Mouse (Mus musculus) right cerebral cortex, postnatal 14 days (tissue): ENCODE measurements around the gene Mybbp1a.

Source experiments
- DNase-seq: peaks from one replicate; pipeline ENCODE4 v3.0.0; 2022

Mybbp1a gene

GRCm38 (mm10) chr11:72447475-72447874, 6.3 kb downstream of the Mybbp1a start:
- no peak for DNase-seq

GRCm38 (mm10) chr11:72452140-72452665, 11.0 kb downstream of the Mybbp1a start:
- no peak for DNase-seq

GRCm38 (mm10) chr11:72453105-72453953, 12.2 kb downstream of the Mybbp1a start:
- DNase-seq: no peak

GRCm38 (mm10) chr11:72455694-72456093, 14.5 kb downstream of the Mybbp1a start:
- DNase-seq: no peak

DNA sequence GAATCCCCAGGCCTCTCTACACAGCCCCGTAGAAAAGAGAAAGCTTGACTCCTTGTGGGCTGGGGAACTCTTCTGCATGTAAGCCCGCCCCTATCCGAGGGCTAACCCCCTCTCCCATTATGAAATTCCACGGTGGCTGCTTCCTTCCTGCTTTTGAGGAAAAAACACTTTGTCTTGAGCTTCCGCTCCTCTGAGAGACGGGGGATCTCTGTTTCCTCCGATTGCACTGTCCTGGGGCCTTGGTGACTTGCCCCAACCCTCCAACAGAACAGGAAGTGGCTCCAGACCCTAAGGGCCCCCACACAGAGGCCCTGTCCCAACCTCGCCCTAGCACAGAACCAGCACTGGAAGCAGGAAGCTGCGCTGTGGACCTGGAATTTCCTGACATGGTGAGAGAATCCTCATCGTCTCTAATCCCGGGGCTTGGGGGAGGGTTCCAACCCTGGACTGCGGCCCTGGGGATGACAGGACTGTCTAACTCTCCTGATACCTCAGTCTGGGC, 16.9 kb downstream of the Mybbp1a start:
- DNase-seq: no peak

- no peak for DNase-seq
Measured at GRCm38 (mm10) chr11:72458502-72458901, 17.3 kb downstream of the Mybbp1a start.

DNA sequence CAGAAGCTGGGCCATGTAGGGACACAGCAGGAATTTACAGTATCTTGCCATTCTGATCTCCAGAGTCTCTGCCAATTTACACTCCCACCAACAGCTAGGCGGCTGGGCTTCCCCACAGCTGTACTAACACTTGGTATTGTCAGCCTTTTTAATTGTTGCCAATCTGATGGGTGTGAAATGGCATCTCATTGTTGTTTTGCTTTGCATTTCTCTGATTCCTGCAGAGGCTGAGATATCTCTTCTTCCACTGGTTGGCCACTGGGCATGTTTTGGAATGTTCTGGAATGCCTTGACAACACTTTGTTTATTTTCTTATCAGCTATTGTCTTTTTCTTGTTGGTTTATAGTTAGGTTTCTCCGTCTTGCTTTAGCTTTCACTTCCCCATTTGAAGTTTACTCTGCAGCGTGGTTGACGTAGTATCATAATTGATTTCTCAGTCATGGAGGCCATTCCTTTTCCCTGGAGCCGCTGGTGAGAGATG, 20.4 kb downstream of the Mybbp1a start:
- DNase-seq: no peak

- DNase-seq: no peak
Measured at GRCm38 (mm10) chr11:72464821-72465220, 23.7 kb downstream of the Mybbp1a start.

GRCm38 (mm10) chr11:72465978-72466693, 25.0 kb downstream of the Mybbp1a start:
- no peak for DNase-seq

GRCm38 (mm10) chr11:72466694-72467507, 25.7 kb downstream of the Mybbp1a start:
- no peak for DNase-seq

- no peak for DNase-seq
Measured at GRCm38 (mm10) chr11:72468525-72468924, 27.4 kb downstream of the Mybbp1a start.

DNA sequence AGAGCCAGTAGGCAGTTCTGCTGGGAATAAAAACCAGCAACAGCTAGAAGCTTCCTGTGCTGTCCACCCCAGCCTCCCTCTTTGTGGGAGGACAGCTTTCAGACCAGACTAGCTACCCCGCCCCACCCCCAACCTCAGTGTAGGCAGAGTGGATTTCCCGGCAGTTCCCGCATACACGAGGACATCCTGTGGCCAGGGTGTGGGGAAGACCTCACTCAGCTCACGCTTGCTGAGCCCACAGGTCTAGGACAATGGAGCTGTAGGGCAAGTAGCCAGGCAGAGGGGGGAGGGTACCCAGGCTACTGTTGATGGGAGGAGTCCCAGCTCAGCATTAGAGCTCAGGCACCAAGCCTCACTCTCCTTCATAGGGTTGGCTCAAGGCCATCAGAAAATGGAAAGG, 28.1 kb downstream of the Mybbp1a start:
- peak; percentile 64 for DNase-seq

DNA sequence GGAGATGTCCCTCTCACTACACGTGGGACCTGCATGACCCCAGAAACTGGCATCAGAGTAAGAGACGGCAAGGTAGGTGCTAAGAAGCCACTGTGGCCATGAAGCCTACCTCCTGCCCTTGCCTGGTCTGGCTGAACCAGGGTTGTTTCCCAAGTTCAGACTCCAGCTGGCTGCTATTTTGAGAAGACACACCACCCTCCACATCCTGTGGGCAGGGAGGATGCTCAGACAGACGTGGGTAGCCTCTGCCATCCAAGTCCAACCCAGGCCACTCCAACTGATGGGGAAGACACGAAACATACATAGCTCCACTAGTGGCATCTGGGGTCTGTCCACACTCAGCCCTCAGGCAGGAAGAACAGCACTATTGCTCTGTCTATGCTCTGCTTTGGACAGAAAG, 28.8 kb downstream of the Mybbp1a start:
- no peak for DNase-seq

GRCm38 (mm10) chr11:72471381-72471780, 30.2 kb downstream of the Mybbp1a start:
- DNase-seq: no peak

- no peak for DNase-seq
Measured at GRCm38 (mm10) chr11:72473540-72473939, 32.4 kb downstream of the Mybbp1a start.

DNA sequence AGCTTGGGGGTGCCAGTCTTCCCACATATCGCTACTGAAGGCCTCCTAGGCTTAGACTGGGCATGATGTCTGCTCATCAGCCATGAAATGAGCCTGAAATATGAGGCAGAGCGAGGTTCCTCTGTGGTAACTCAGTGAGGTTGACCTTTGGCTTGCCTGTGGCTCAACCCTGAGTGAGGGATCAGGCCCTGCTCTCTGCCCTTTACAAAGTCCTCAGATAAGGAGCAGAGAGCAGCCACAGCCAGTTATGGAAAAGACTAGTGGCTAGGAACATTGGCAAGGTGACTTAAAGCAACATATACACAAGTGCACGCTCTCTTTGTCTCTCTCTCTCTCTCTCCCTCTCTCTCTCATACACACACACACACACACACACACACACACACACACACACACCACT, 33.8 kb downstream of the Mybbp1a start:
- no peak for DNase-seq

GRCm38 (mm10) chr11:72475408-72475807, 34.3 kb downstream of the Mybbp1a start:
- DNase-seq: no peak

- no peak for DNase-seq
Measured at GRCm38 (mm10) chr11:72476074-72476625, 35.0 kb downstream of the Mybbp1a start.

DNA sequence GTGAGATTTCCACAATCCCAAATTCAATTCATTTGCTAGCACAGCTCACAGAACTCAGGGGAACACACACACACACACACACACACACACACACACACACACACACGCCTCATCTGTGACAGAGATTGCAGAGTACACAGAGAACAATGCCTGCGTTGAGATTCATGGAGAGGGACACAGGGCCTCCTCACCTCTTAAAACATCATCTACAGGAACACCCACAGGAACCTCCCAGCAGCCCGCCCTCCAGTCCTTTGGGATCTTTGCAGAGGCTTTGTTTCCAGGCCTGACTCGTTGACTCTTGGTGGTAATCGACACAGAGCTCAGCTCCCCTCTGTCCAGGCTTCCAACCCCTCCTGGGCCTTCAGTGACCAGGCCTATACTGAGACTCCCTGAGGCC, 36.0 kb downstream of the Mybbp1a start:
- DNase-seq: no peak

GRCm38 (mm10) chr11:72477653-72478052, 36.5 kb downstream of the Mybbp1a start:
- DNase-seq: no peak

DNA sequence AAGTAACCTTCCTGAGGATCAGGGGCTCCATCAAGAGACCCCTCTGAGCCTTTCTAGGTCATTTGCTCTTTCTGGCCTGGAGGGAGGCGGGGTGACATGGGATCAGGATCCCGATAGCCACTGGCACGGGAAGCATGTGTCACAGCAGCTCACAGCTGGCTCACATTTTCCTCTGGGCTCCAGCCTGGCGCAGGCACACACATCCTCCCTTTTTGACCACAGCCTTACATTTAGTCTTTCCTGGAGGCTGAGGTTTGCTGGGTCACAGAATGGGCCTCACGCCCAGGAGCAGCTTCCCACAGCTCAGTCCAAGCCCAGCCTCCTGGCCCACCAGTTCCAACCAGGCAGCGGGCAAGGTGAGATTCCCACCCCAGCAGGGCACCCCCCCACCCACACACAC, 37.1 kb downstream of the Mybbp1a start:
- no peak for DNase-seq

DNA sequence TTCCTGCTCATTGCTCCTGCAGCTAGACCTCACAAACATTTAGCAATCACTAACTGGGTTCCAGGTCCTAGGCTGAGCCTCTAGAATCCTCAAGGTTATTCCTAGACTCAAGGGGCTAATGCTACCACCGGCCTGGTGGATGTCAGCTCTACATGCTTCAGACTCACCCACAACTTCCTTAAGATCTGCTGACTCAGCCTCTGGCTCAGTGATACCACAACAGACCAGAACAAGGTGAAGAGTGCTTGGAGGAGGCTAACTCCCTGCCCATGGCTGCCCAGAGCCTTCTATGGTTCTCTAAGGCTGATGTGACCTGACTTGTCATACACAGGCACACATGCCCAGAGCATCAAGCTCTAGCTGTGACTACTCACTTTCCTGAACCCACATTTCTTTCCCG, 38.3 kb downstream of the Mybbp1a start:
- DNase-seq: no peak
